ENCODE assay signal across 16 mouse cellular contexts in the genomic region with DNA sequence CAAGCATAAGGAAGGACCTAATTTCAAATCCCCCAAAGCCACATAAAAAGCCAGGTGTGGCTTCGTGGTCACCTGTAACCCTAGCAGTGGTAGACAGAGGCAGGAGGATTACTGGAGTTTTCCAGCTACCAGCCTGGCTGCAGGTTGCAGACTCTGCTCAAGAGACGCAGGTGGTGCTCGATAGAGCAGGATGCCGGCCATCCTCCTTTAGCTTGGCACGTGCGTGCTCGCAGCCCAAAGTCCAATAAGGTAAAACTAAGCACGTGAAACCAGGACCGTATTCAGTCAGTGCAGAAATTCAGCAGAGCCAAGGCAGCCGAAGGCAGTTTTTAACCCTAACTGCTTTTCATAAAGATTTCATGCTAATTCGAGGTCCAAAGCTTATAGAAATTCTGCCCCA. TPM values are rescaled to one million over a fixed set of nuclear protein-coding genes. Genes with fewer than 3 reads are reported as not detected.
DNase-seq lines count a peak whose midpoint lies in the region; ATAC-seq and TF ChIP-seq lines count a peak whose summit lies in the region.
"Had no signal": no experiment of that assay in that cellular context is flagged by ENCODE, and none has a peak within 500 bp of the region (broad histone marks: within the 10 kb centered on the region; RNA-seq: fewer than 3 reads in every experiment).

No protein-coding gene starts in this region.

- H3K4me2 ChIP-seq in CH12.LX (ENCODE audit: insufficient read depth, low read depth, poor library complexity, severe bottlenecking), result no peak overlapping the region
- H3K4me2 ChIP-seq in intestine, embryonic 15.5 days (replicated peaks), result peak overlapping the region; percentile 41; the same call in 1 of the 2 replicates
- no peak overlapping the region for H3K4me2 ChIP-seq in stomach, embryonic 14.5 days (replicated peaks; ENCODE audit: low read depth, low read length)
- no peak overlapping the region for H3K4me2 ChIP-seq in hindbrain, embryonic 14.5 days (replicated peaks)
- H3K4me2 ChIP-seq: forebrain, embryonic 15.5 days; liver, embryonic 11.5 days had no signal

- dilution Hi-C loops in CH12.LX (cut with MboI; ENCODE audit: extremely low pct_ligation_motif_present, extremely low pct_unique_long_range_greater_than_20kb, low sequenced_read_pairs), result no loop called here

- peaks cover 0 to 6% of the 10 kb centered on the region in 2 experiments; a peak in 2 of 4 replicates for H3K4me1 ChIP-seq in CH12.LX (ENCODE audit: control insufficient read depth in 1 of 2, insufficient read depth in 2 of 2)
- H3K4me1 ChIP-seq in intestine, embryonic 15.5 days (replicated peaks), result peaks cover 40% of the 10 kb centered on the region
- peaks cover 44% of the 10 kb centered on the region for H3K4me1 ChIP-seq in stomach, embryonic 14.5 days (ENCODE audit: control insufficient read depth, insufficient read depth, low read length)
- no peaks in the 10 kb centered on the region for H3K4me1 ChIP-seq in hindbrain, embryonic 14.5 days (replicated peaks; ENCODE audit: control insufficient read depth, insufficient read depth, low read length)
- peaks cover 38% of the 10 kb centered on the region for H3K4me1 ChIP-seq in heart, embryonic 10.5 days

- DNase-seq in CH12.LX (ENCODE audit: extremely low read depth), result no peak
- peak; percentile 53 to 72 for DNase-seq in kidney, postnatal 25 days
- no peak for DNase-seq in hindbrain, embryonic 14.5 days (ENCODE audit: low spot score)
- no peak for DNase-seq in adrenal gland, postnatal 36 days
- no peak for DNase-seq in heart, embryonic 10.5 days (ENCODE audit: low spot score)
- DNase-seq: adrenal gland, postnatal 25 days; cerebellum, postnatal 10 days; embryo, embryonic 11 days; heart, postnatal 10 days; spleen, adult 18-20 months had no signal

- H3K36me3 ChIP-seq in CH12.LX (replicated peaks in 1 of 2; ENCODE audit: control insufficient read depth in 1 of 2, insufficient read depth in 1 of 2, low read length in 1 of 2), result no peaks in the 10 kb centered on the region
- no peaks in the 10 kb centered on the region for H3K36me3 ChIP-seq in intestine, embryonic 15.5 days
- no peaks in the 10 kb centered on the region for H3K36me3 ChIP-seq in stomach, embryonic 14.5 days (ENCODE audit: control insufficient read depth, insufficient read depth, low read length)
- no peaks in the 10 kb centered on the region for H3K36me3 ChIP-seq in hindbrain, embryonic 14.5 days (replicated peaks; ENCODE audit: control insufficient read depth, insufficient read depth)
- peaks cover 5% of the 10 kb centered on the region; the same call in 1 of the 2 replicates for H3K36me3 ChIP-seq in heart, embryonic 10.5 days
- H3K36me3 ChIP-seq: forebrain, embryonic 15.5 days had no signal

- TF ChIP-seq CTCF in CH12.LX (conservative IDR thresholded peaks at IDR 0.05 in 1 of 2, IDR thresholded peaks at IDR 0.05 in 1 of 2; ENCODE audit: low read depth in 2 of 2, low read length in 2 of 2), result no peak

- H3K27me3 ChIP-seq in CH12.LX (replicated peaks), result no peaks in the 10 kb centered on the region
- no peaks in the 10 kb centered on the region for H3K27me3 ChIP-seq in intestine, embryonic 15.5 days (replicated peaks)
- H3K27me3 ChIP-seq in stomach, embryonic 14.5 days (ENCODE audit: control insufficient read depth, insufficient read depth, low read length), result no peaks in the 10 kb centered on the region
- H3K27me3 ChIP-seq in hindbrain, embryonic 14.5 days (ENCODE audit: control insufficient read depth, insufficient read depth, low read length), result no peaks in the 10 kb centered on the region
- H3K27me3 ChIP-seq in heart, embryonic 10.5 days (ENCODE audit: insufficient read depth, poor library complexity, severe bottlenecking), result no peaks in the 10 kb centered on the region
- H3K27me3 ChIP-seq: forebrain, embryonic 15.5 days had no signal

- no peak overlapping the region for H3K4me3 ChIP-seq in CH12.LX (replicated peaks in 1 of 3; ENCODE audit: low read depth in 2 of 3, low read length in 2 of 3, poor library complexity in 1 of 3)
- H3K4me3 ChIP-seq in intestine, embryonic 15.5 days (replicated peaks), result no peak overlapping the region
- no peak overlapping the region for H3K4me3 ChIP-seq in stomach, embryonic 14.5 days (ENCODE audit: low read depth, low read length)
- H3K4me3 ChIP-seq in hindbrain, embryonic 14.5 days (replicated peaks; ENCODE audit: low read length), result no peak overlapping the region
- H3K4me3 ChIP-seq in heart, embryonic 10.5 days, result no peak overlapping the region
- H3K4me3 ChIP-seq: forebrain, embryonic 15.5 days; layer of hippocampus, adult 2 months had no signal

- no peak for TF ChIP-seq RAD21 in CH12.LX (IDR thresholded peaks at IDR 0.05; ENCODE audit: low read depth, low read length)

- TF ChIP-seq EP300 in CH12.LX (IDR thresholded peaks at IDR 0.05; ENCODE audit: low read length), result no peak

- no peak overlapping the region for H3K9ac ChIP-seq in CH12.LX (ENCODE audit: insufficient read depth, low read depth)
- H3K9ac ChIP-seq in intestine, embryonic 15.5 days, result no peak overlapping the region
- H3K9ac ChIP-seq in stomach, embryonic 14.5 days (replicated peaks; ENCODE audit: low read depth, low read length), result no peak overlapping the region
- H3K9ac ChIP-seq in hindbrain, embryonic 14.5 days, result no peak overlapping the region
- H3K9ac ChIP-seq: forebrain, embryonic 15.5 days had no signal

- ATAC-seq in intestine, embryonic 15.5 days, result peak; percentile 46
- no peak for ATAC-seq in stomach, embryonic 14.5 days (ENCODE audit: insufficient number of reproducible peaks, insufficient read depth, low FRiP score, low read depth)
- ATAC-seq in hindbrain, embryonic 14.5 days (ENCODE audit: low FRiP score), result no peak
- ATAC-seq: forebrain, embryonic 15.5 days; hindbrain, postnatal 0 days had no signal

- no peaks in the 10 kb centered on the region for H3K79me2 ChIP-seq in CH12.LX (replicated peaks; ENCODE audit: control insufficient read depth, extremely low read depth, insufficient read depth, poor library complexity, severe bottlenecking)

- peaks cover 3% of the 10 kb centered on the region for H3K9me3 ChIP-seq in CH12.LX (replicated peaks; ENCODE audit: low read length)
- H3K9me3 ChIP-seq in intestine, embryonic 15.5 days, result no peaks in the 10 kb centered on the region
- no peaks in the 10 kb centered on the region for H3K9me3 ChIP-seq in stomach, embryonic 14.5 days (ENCODE audit: control insufficient read depth, low read depth, low read length)
- no peaks in the 10 kb centered on the region for H3K9me3 ChIP-seq in hindbrain, embryonic 14.5 days (ENCODE audit: control insufficient read depth, low read length)
- 0 out of 2 replicates have a peak, but pooled peaks cover 4% of the 10 kb centered on the region for H3K9me3 ChIP-seq in heart, embryonic 10.5 days
- H3K9me3 ChIP-seq: forebrain, embryonic 15.5 days had no signal

- no peak overlapping the region for H3K27ac ChIP-seq in CH12.LX (ENCODE audit: insufficient read depth, low read depth)
- H3K27ac ChIP-seq in intestine, embryonic 15.5 days, result peak overlapping the region; percentile 49
- H3K27ac ChIP-seq in stomach, embryonic 14.5 days (ENCODE audit: low read length), result peak overlapping the region; percentile 58; the same call in 1 of the 2 replicates
- H3K27ac ChIP-seq in hindbrain, embryonic 14.5 days, result no peak overlapping the region
- H3K27ac ChIP-seq in heart, embryonic 10.5 days, result no peak overlapping the region
- H3K27ac ChIP-seq: forebrain, embryonic 15.5 days; hindbrain, postnatal 0 days; layer of hippocampus, adult 2 months had no signal

- WGBS in intestine, embryonic 15.5 days, result 75% methylated on average over 11 of the region's 11 CpGs
- WGBS in stomach, embryonic 14.5 days, result 83% methylated on average over 11 of the region's 11 CpGs
- 91% methylated on average over 11 of the region's 11 CpGs for WGBS in hindbrain, embryonic 14.5 days
- 79% methylated on average over 11 of the region's 11 CpGs for WGBS in heart, embryonic 10.5 days

- in situ Hi-C loops in CH12.LX (cut with MboI; ENCODE audit: low pct_ligation_motif_present, low pct_unique_long_range_greater_than_20kb, low sequenced_read_pairs), result no loop called here

- TF ChIP-seq POLR2A in CH12.LX (IDR thresholded peaks at IDR 0.05; ENCODE audit: low read depth, low read length), result no peak

TF ChIP-seq in CH12.LX, 34 proteins besides CTCF, POLR2A, EP300 and RAD21:
- TF ChIP-seq UBTF (IDR thresholded peaks at IDR 0.05; ENCODE audit: low read depth, low read length), result no peak
- TF ChIP-seq POLR2AphosphoS2 (IDR thresholded peaks at IDR 0.05; ENCODE audit: low read depth, low read length), result no peak
- TF ChIP-seq BHLHE40 (IDR thresholded peaks at IDR 0.05; ENCODE audit: low read depth, low read length), result peak; percentile 41; the same call in 1 of the 2 replicates
- no peak for TF ChIP-seq ETS1 (conservative IDR thresholded peaks at IDR 0.05; ENCODE audit: low read depth, low read length)

RNA-seq across cellular contexts. Expression of gene Xpnpep1, which starts 40.0 kb away (rescaled TPM):
- total RNA-seq in CH12.LX (2012; rRNA removed) (82.1 and 96.0 TPM in 2 replicates), CH12.LX (2014; rRNA removed) (78.6 and 82.8 TPM in 2 replicates)
- polyA plus RNA-seq in CH12.LX (2012; ENCODE audit: insufficient read length, low read depth), result 86.2 and 99.6 TPM in 2 replicates
- polyA plus RNA-seq in intestine, embryonic 15.5 days (2015; fragmentation: Nextera tagmentation; extraction: Ambion mirVana), result 182 and 206 TPM in 2 replicates
- polyA plus RNA-seq in stomach, embryonic 14.5 days (2014; fragmentation: Nextera tagmentation; extraction: Ambion mirVana), result 157 TPM in 2 replicates
- 135 and 141 TPM in 2 replicates for polyA plus RNA-seq in hindbrain, embryonic 14.5 days (2014; fragmentation: Nextera tagmentation; extraction: Ambion mirVana)
- total RNA-seq in adrenal gland, postnatal 36 days (2021), result 10 to 100 TPM; 87.8 to 98.7 TPM
- 193 and 211 TPM in 2 replicates for polyA plus RNA-seq in heart, embryonic 10.5 days (2016; fragmentation: Nextera tagmentation; extraction: Ambion mirVana)

Comparison
In these comparisons a context has a peak if more than half of its experiments do, and no peak if none do; other contexts are left out.
1. DNase-seq: peak in kidney, postnatal 25 days (2 of 2); none in CH12.LX (single experiment), hindbrain, embryonic 14.5 days (single experiment), adrenal gland, postnatal 36 days (0 of 2) and heart, embryonic 10.5 days (single experiment).
2. H3K27ac ChIP-seq: peak in intestine, embryonic 15.5 days (single experiment) and stomach, embryonic 14.5 days (single experiment); none in CH12.LX (single experiment), hindbrain, embryonic 14.5 days (single experiment) and heart, embryonic 10.5 days (single experiment).